ENCODE assay signal across 9 mouse cellular contexts in genomic region chr6:52164051-52164625, GRCm38 (mm10). TPM values are rescaled to one million over a fixed set of nuclear protein-coding genes. Genes with fewer than 3 reads are reported as not detected.
DNase-seq lines count a peak whose midpoint lies in the region; ATAC-seq and TF ChIP-seq lines count a peak whose summit lies in the region.
"Had no signal": no experiment of that assay in that cellular context is flagged by ENCODE, and none has a peak within 500 bp of the region (broad histone marks: within the 10 kb centered on the region; RNA-seq: fewer than 3 reads in every experiment).

No protein-coding gene starts in this region.

- peak overlapping the region; percentile 63 for H3K4me2 ChIP-seq in intestine, postnatal 0 days (replicated peaks; ENCODE audit: low read depth)

- peak; percentile 87 for DNase-seq in heart, adult 11 months
- DNase-seq in heart, postnatal 25 days (ENCODE audit: low spot score), result no peak
- DNase-seq in adrenal gland, postnatal 10 days, result peak; percentile 53
- DNase-seq in lung, postnatal 10 days, result peak; percentile 58
- no peak for DNase-seq in layer of hippocampus, postnatal 36 days
- DNase-seq in cerebellum, postnatal 36 days, result no peak

- WGBS in intestine, postnatal 0 days, result 8% methylated on average over 39 of the region's 39 CpGs

- intact Hi-C loops in heart, postnatal 25 days (cut with DNase I), result loop anchor here (5.0 kb wide), 2 partner anchors 33 to 982 kb away; no protein-coding TSS in a partner anchor

- peaks cover 24% of the 10 kb centered on the region for H3K27me3 ChIP-seq in intestine, postnatal 0 days (replicated peaks; ENCODE audit: control insufficient read depth, insufficient read depth, low read length)

- H3K27ac ChIP-seq in intestine, postnatal 0 days (ENCODE audit: low read depth, low read length), result peak overlapping the region; percentile 73
- H3K27ac ChIP-seq: embryonic facial prominence, embryonic 13.5 days had no signal

- H3K9ac ChIP-seq in intestine, postnatal 0 days (ENCODE audit: low read depth, low read length), result peak overlapping the region; percentile 71
- H3K9ac ChIP-seq: embryonic facial prominence, embryonic 13.5 days had no signal

- TF ChIP-seq CTCF in intestine, postnatal 0 days (IDR thresholded peaks at IDR 0.05; ENCODE audit: low read depth), result no peak

- H3K9me3 ChIP-seq in intestine, postnatal 0 days (ENCODE audit: control insufficient read depth), result no peaks in the 10 kb centered on the region
- H3K9me3 ChIP-seq: embryonic facial prominence, embryonic 13.5 days had no signal

- H3K4me1 ChIP-seq in intestine, postnatal 0 days (replicated peaks; ENCODE audit: control insufficient read depth, insufficient read depth, low read length), result no peaks in the 10 kb centered on the region

- peak overlapping the region; percentile 47 for H3K4me3 ChIP-seq in intestine, postnatal 0 days (ENCODE audit: low read depth, low read length)

- ATAC-seq in intestine, postnatal 0 days, result no peak
- ATAC-seq in megakaryocyte-erythroid progenitor cell, adult 5-6 weeks (replicated peaks; ENCODE audit: low FRiP score, low TSS enrichment, poor library complexity, severe bottlenecking), result no peak; the same call in 1 of the 2 replicates

- H3K36me3 ChIP-seq in intestine, postnatal 0 days (ENCODE audit: control insufficient read depth, insufficient read depth), result no peaks in the 10 kb centered on the region
- H3K36me3 ChIP-seq: embryonic facial prominence, embryonic 13.5 days had no signal

RNA-seq across cellular contexts. Expression of gene Hoxa2, which starts 0.5 kb away (rescaled TPM):
- under 1 TPM; 0.31 to 0.34 TPM for total RNA-seq in heart, postnatal 25 days (2021)
- total RNA-seq in adrenal gland, postnatal 10 days (2021), result 1 to 10 TPM; 2.3 to 5.1 TPM
- polyA plus RNA-seq in intestine, postnatal 0 days (2015; fragmentation: Nextera tagmentation; extraction: Ambion mirVana), result 3.3 TPM in 2 replicates
- not detected for total RNA-seq in layer of hippocampus, postnatal 36 days (2021)
- 1.4 TPM in 1 of 2 replicates, not detected in the other for total RNA-seq in megakaryocyte-erythroid progenitor cell, adult 5-6 weeks (2014; fragmentation: Nextera tagmentation)
- total RNA-seq in megakaryocyte-erythroid progenitor cell, adult 5-6 weeks (2017), result not detected in 2 replicates

RNA-seq across cellular contexts. Expression of gene Hoxa1, which starts 6.0 kb away (rescaled TPM):
- under 1 TPM in 1 of 2 experiments, not detected in 1; 0.16 TPM for total RNA-seq in heart, postnatal 25 days (2021)
- 1 to 10 TPM in 1 of 2 experiments, under 1 TPM in 1; 0.91 to 1.2 TPM for total RNA-seq in adrenal gland, postnatal 10 days (2021)
- polyA plus RNA-seq in intestine, postnatal 0 days (2015; fragmentation: Nextera tagmentation; extraction: Ambion mirVana), result 0.37 and 0.52 TPM in 2 replicates
- total RNA-seq in layer of hippocampus, postnatal 36 days (2021), result not detected
- not detected in 2 replicates for total RNA-seq in megakaryocyte-erythroid progenitor cell, adult 5-6 weeks (2014; fragmentation: Nextera tagmentation)
- total RNA-seq in megakaryocyte-erythroid progenitor cell, adult 5-6 weeks (2017), result 0.34 TPM in 1 of 2 replicates, not detected in the other

RNA-seq across cellular contexts. Expression of gene 5730596B20Rik, which starts 13.2 kb away (rescaled TPM):
- total RNA-seq in heart, postnatal 25 days (2021), result not detected
- total RNA-seq in adrenal gland, postnatal 10 days (2021), result under 1 TPM; 0.27 to 0.94 TPM
- 0.61 and 0.97 TPM in 2 replicates for polyA plus RNA-seq in intestine, postnatal 0 days (2015; fragmentation: Nextera tagmentation; extraction: Ambion mirVana)
- not detected for total RNA-seq in layer of hippocampus, postnatal 36 days (2021)
- not detected in 2 replicates for total RNA-seq in megakaryocyte-erythroid progenitor cell, adult 5-6 weeks (2014; fragmentation: Nextera tagmentation)
- not detected in 2 replicates for total RNA-seq in megakaryocyte-erythroid progenitor cell, adult 5-6 weeks (2017)

RNA-seq across cellular contexts. Expression of gene Hoxa4, which starts 27.4 kb away (rescaled TPM):
- under 1 TPM; 0.22 to 0.36 TPM for total RNA-seq in heart, postnatal 25 days (2021)
- 10 to 100 TPM in 1 of 2 experiments, 1 to 10 TPM in 1; 8.0 to 11.4 TPM for total RNA-seq in adrenal gland, postnatal 10 days (2021)
- polyA plus RNA-seq in intestine, postnatal 0 days (2015; fragmentation: Nextera tagmentation; extraction: Ambion mirVana), result 3.6 and 4.5 TPM in 2 replicates
- not detected for total RNA-seq in layer of hippocampus, postnatal 36 days (2021)
- 1.9 and 2.2 TPM in 2 replicates for total RNA-seq in megakaryocyte-erythroid progenitor cell, adult 5-6 weeks (2014; fragmentation: Nextera tagmentation)
- total RNA-seq in megakaryocyte-erythroid progenitor cell, adult 5-6 weeks (2017), result 0.46 and 0.66 TPM in 2 replicates

RNA-seq across cellular contexts. Expression of gene Hoxa5, which starts 40.2 kb away (rescaled TPM):
- 1 to 10 TPM in 1 of 2 experiments, under 1 TPM in 1; 0.52 to 1.3 TPM for total RNA-seq in heart, postnatal 25 days (2021)
- total RNA-seq in adrenal gland, postnatal 10 days (2021), result 10 to 100 TPM; 28.0 to 28.2 TPM
- 14.8 and 15.3 TPM in 2 replicates for polyA plus RNA-seq in intestine, postnatal 0 days (2015; fragmentation: Nextera tagmentation; extraction: Ambion mirVana)
- total RNA-seq in layer of hippocampus, postnatal 36 days (2021), result not detected
- 1.1 and 2.6 TPM in 2 replicates for total RNA-seq in megakaryocyte-erythroid progenitor cell, adult 5-6 weeks (2014; fragmentation: Nextera tagmentation)
- total RNA-seq in megakaryocyte-erythroid progenitor cell, adult 5-6 weeks (2017), result 0.56 and 0.76 TPM in 2 replicates

Comparison
In these comparisons a context has a peak if more than half of its experiments do, and no peak if none do; other contexts are left out.
1. DNase-seq: peak in heart, adult 11 months (single experiment), adrenal gland, postnatal 10 days (single experiment) and lung, postnatal 10 days (single experiment); none in heart, postnatal 25 days (single experiment), layer of hippocampus, postnatal 36 days (0 of 2) and cerebellum, postnatal 36 days (0 of 2).